Mouse (Mus musculus) left cerebral cortex, adult 8-10 months (tissue): ENCODE measurements at regions not wholly inside any gene's neighbourhood (a gene's known extent, or its start where the extent isn't known, plus 50 kb on each side); places are given as distances from the start of the nearest gene placed in this dataset.

Experiments used
- DNase-seq, 2 experiments: peaks; one replicate each; pipeline ENCODE4 v3.0.0; 2022; ENCODE audit warnings: low spot score in 2 of 2

DNA sequence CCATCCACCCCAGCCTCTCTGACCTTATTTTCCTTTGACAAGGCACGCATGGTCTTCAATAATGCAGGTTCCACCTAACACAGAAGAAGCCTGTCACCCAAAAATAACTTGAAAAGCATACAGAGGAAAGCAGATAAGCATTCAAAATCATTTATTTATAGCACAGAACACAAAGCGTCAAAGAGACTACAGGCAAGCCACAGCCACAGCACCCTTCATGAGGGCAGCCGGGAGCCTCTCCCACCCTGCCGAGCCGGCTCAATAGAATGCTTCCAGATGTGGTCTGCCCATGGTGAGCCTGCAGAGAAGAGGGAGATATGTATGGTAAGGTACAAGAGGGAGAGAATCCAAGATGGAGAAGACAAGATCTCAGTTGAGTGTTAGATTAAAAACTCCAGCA is 76.7 kb upstream of the Kcnd3 start:
- DNase-seq, result no peak

DNA sequence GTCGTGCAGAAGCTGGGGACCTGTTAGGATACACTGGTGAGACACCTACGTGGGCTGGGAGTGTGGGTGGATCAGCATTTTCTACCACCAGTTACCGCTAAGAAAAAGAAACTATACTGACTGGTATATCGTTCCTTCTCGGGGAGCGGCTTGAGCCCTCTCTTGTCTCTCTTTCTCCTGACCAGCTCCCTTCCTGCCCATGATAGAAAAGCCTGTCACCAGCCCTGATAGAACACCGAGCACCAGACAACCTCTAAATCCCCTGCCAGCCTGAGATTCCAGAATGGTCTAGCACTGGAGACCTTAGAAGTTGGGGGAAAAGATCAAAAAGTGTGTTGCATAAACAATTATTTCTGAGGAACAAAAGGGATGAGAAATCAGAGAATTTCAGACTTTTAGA is 76.3 kb upstream of the Kcnd3 start:
- DNase-seq, result no peak

GRCm38 (mm10) chr3:105376346-105376745 is 75.8 kb upstream of the Kcnd3 start:
- DNase-seq, result no peak

DNA sequence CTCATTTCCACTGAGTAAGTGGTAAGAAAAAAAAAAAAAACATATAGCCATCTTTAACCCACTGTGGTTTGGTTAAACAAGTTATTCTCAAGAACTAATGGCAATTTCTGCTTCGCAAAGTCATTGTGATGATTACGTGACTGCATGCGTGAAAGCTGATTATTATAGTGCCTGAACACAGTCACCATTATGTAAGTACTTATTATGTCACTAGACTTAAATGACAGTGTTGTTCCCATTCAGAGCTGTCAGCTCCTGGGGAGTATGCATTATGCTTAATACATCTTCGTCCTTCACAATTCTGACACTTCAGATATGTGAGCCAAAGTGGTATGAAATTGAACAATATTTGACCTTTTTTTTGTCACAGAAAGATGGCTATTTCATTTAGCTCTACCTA is 71.3 kb upstream of the Kcnd3 start:
- no peak for DNase-seq

DNA sequence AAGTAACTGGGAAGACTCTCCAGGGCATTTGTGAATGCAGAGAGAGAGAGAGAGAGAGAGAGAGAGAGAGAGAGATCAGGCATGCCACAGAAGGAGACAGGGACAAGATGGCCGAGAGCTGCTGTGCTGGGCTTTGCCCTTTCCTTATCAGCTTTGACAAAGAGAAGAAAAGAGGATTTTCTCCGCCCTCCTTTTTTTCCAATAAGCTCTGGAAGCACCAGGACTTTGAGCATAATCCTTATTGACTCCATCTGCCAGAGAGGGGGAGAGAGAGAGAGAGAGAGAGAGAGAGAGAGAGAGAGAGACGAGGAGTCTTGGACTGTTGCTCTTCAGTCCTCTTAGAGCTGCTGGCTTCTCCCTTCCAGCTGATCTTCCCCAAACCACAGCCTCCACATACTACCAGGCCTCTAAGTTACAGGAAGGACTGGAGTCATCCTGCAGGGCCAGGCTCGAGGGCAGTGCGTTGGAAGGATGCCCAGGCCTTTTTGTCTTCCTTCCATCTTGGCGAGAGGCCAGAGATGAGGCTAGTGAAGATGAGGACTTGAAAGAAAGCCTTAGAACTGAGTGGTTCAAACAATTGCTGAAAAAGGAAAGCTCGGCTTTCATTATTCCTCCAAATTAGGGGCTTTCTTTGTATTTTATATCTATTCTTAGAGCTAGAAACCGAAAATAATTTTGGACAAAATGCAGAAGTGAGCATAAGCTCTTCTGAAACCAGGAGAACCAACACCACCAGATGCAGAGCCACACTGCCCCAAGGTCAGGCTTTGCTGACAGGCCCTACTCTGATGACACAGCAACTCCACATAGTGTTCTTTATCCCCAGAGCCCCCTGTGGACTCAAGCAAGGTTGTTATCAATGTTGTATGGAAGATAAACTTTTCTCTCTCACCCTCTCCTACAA is 59.3 kb upstream of the Kcnd3 start:
- no peak for DNase-seq
